Mouse (Mus musculus) kidney, postnatal 4 days (tissue): ENCODE measurements around the gene Plxna2.
A peak's percentile ranks its signal among the peaks of the same experiment; 100 is the strongest.

ENCODE experiments used
- DNase-seq, 2 experiments: peaks; one replicate each; pipeline ENCODE4 v3.0.0; 2021; ENCODE audit warnings: mixed read lengths in 2 of 2

Plxna2 gene

DNA sequence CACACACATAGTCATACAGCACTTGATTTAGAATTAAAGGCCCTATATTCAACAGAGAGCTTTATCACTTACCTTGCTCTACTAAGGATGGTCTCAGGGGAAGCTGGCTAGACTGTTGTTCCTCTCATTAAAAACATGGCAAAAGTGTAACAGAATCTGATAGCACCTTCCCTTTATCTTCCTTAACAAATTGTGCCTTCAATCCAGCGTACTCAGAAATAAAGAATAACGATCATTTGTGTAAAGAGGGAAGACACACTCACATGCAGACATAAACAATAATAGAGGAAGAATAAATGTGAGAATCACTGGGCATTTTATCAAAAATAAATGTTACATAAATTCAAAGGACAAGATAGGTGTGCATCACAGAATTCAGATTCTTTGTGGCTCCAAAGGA lies at the start of gene Plxna2:
Plxna2 (plus strand) TSS at position 301 of the 400 bp plus-strand sequence.
- DNase-seq = no peak

DNA sequence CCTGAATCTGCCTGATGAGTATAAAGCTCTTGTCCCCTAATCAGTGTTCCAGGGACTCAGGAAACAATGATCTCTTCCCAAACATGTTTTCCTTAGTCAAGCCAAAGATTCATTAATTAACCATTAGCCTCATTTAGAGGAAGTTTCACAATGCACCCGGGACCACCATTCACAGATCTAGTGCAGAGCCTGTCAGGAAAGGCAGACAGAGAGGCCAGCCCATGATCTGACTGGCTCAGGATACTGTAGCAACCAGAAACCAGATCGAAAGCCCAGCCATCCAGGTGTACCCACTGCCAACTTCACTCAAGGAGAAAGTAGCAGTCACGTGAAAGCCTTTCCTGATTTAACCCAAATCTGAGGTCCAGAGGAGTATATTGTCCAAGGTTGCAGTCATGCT lies 44.1 kb upstream of the Plxna2 start:
- no peak for DNase-seq

DNA sequence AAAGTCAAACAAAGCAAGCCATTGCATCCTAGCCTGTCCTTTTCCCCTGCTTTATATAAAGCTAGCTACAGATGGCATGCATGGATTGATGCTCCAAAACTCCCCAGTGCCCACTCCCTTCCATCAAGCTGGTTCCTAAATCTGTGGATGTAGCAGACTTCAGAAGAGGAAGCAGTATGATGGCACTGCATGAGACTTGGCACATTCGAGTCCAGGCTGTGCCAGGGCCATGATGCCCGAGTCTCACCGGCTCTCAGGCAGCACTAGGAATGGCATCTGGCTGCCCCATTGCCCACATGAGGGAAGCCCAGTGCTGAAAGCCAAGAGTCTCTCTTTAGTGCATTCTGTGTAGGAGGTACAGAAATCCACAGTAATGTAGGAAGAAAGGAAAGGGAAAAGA lies 39.7 kb upstream of the Plxna2 start:
- no peak for DNase-seq

DNA sequence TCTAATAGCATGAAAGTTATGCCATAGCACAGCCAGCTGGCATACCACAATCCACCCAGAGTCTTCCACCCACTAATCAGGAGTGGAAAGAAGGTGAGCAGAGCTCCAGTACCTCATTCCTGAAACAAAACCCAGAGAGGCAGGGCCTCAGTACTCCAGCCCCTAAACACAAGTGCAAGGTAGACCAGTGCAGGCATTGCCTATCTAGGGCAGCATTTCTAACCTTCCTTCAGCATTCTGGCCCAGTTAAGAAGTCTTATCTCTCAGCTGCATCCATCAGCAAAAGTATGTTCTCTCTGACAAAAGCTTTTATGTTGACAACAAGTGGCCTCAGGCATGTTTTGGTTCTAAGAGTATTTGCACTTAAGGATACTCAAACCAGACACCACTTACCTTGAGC lies 37.5 kb upstream of the Plxna2 start:
- DNase-seq = no peak

DNA sequence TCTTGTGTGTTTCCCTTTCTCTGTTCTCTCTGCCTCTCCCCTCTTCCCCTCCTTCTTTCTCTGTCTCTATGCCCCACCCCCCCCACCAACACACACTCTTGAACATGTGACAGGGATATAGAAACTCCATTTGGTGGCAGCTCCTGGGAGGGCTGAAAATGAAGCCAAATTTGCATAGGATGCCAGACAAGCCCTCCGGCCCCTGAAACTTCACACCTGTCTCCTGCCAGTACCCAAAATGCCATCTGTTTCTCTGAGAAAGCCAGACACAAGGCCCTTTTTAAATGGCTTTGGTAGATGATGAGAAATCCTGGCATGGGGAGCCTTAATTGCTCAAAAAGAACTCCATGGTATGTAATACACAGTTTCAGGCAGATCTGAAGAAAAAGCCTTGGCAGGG lies 31.3 kb upstream of the Plxna2 start:
- DNase-seq = no peak

DNA sequence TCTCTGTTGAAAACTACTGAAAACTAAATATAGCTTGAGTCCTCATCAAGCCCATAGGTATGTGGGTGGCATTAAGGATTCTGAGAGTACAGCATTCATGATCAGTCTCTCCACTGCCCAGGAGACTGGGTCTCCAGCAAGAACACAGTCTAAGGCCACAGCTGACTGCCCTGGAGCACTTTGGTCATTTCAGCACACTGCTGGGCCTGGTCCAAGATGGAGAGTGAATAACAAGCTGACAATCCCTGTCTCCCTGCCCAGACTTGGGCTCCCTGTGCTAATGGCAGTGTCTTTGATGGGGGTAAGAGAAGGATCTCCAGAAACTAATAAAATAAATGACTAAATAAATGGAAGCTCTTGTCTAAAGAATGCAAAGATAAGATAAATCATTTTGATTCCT lies 30.5 kb upstream of the Plxna2 start:
- peak; percentile 22 to 26 for DNase-seq

DNA sequence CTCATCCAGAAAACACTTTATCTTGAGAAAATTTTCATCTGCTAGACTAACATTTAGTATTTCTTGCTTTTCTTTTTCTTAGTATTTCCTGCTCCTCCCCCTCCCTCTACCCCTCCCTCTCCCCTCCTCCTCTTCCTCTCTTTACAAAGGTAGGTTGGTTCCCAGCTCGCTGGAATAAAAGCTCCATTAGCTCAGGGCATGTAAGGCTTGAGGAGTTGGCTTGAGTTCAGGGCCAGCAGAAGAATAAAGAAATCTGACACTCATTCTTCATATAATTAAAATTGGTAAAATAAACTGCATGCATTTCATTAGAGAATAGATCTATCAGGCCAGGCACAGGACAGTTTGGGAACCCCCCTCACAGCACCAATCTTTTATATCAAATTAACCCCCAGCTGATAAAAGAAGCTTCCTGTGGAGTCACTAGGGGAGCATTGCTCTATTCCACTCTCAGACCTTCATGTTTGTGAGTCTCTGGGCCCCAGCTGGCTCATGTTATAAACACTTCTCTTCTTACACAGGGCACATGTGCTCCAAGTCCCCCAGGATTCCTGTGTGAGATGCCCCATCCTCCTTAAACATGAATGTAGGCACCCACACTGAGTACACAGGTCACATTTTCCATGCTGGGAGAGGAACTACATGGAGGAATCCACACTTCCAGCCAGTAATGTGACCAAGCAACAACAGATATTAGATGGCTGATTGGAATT lies 29.9 kb upstream of the Plxna2 start:
- DNase-seq = no peak

DNA sequence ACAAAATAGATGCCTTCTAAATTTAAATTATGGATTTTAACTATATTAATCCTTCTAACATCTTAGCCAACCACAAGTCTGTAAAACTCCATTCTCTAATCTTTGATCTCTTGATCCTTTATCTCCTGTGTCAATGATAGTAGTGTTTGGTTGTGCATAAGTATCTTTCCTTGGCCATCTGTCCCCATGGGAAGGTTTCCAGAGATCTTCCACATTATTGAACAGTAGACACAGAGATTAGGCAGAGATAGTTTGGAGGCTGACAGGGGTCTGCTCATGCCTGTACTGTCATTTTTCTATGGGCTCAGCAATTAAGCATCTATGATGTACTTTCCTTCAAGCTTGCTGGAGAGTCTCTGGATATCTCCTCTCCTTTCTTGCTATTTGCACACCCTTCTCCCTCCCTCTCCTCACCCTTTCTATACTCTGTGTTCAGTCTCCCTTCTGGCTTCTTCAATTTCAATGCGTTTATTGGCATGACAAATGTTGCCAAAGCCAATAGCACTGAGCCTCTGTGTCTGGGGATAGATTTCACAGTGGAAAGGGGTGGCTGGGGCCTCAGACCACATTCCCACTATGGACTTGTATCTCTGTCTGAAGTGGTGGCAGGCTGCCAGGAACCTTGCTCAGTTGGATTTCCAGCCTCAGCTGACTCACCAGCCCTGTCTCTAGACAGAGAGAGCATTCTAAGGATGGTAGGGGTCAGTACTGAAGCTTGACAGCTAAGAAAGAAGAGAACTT lies 29.1 kb upstream of the Plxna2 start:
- peak; percentile 54 to 65 for DNase-seq

DNA sequence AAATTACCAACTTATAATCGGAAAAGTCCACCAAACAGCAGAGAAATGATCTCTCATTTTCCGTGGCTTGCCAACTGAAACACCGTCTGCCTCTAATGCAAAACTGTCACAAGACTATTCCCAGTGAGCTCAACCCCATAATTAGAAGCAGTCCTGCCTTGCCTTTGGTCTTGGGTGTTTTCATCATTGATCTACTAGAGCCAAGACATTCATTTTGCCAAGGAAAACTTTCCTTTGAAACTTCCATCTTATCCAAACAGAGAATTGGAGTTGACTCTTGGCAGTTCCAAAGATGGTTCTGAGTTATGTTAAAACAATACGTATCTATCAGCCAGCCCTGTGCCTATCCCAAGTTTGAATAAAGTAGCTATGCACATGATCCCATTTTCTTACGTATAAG lies 24.9 kb upstream of the Plxna2 start:
- DNase-seq = no peak

DNA sequence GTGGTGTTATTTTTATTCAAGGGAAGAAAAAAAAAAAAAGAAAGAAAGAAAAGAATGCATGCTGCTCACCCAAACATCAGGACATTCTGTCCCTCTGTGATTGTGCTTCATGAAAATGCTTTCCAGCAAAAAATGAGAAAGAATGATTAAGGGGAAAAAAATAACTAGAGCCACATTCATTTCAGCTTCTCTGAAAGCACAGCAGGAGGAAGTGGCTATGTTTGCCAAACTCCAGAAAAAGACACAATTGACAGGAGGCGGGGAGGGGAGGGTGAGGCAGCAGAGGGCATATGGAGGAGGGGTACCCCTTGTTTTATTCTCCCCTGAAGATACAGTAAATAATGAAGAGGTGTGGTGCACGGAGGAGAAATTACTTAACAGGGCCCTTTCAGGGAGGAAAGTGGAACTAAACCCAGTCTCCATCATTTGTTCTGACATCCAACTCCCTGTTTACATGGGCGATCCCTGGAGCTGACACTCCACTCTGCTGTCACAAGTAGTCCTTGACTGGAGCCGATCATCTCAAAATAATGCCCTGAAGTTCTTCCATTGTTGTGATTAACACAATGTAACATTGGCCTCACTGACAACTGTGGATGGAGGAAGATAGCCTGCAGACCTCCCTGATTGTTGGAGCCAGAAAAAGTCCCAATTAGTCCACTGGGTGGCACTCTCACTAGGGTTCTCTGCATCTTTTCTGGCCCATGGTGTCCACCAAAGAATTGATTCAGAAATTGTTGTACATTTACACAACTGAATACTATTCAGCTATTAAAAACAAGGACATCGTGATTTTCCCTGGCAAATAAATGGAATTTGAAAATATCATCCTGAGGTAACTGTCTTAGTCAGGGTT lies 10.4 kb upstream of the Plxna2 start:
- no peak for DNase-seq

DNA sequence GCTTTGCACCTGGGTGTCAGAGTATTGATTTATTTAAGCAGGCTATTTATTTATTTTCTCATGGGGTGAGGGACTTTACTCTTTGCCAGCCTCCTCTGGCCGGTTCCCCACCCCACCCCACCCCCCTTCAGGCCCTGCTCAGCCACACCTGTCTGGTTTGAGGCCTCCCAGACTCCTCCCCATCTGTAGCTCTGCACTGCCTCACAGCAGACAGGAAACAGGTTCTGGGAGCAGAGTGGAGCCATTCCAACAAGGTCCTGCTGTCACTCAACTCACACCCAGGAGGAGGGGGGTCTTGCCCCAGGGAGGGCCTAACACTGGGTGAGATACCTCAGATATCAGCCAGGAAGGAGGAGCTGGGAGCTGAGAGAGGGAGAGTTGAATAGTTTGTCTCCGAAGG lies 7.5 kb upstream of the Plxna2 start:
- DNase-seq = no peak

DNA sequence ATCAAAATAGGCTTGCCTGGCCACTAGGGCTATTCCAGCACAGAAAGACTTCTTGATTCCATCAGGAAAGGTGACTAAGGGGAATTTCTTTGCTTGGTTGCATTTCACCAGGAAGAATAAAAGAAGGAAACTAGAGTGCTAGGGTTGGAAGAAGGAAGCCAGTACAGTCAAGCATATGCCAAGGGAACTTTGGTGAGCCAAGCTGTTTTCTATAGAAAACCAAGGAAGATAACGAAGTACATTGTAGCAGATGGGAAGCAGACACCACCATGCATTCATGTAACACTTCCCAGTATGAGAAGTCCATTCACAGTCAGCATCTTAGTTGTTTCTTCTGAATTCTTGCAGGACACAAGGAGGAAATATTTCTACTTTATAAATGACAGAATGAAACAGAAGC lies 5.4 kb upstream of the Plxna2 start:
- no peak for DNase-seq

DNA sequence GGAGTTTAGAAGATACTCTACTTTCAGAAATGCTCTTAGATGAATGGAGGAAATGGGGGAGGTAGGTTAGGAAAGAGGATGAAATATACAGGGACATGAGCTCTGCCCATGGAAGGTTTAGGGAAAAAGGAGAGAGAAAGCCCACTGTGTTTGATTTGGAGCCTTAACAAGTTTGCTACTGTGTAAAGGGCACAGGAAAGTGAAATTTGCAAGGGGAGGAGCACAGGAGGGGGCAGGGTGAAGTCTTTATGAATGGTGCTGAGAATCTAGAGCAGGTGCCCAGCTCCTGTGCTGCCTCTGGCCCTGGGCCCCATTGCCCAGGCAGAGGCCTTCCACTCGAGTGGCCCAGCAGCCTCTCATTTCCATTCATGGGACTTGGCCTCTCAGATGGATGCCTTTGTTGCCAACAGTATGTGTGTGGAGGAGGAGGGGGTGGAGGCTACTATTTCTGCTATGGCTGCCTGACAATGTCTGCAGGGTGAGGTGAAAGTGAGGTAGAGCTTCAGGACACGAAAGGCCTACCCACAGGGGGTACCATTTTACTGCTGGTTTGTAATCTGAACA lies 4.7 kb upstream of the Plxna2 start:
- no peak for DNase-seq

DNA sequence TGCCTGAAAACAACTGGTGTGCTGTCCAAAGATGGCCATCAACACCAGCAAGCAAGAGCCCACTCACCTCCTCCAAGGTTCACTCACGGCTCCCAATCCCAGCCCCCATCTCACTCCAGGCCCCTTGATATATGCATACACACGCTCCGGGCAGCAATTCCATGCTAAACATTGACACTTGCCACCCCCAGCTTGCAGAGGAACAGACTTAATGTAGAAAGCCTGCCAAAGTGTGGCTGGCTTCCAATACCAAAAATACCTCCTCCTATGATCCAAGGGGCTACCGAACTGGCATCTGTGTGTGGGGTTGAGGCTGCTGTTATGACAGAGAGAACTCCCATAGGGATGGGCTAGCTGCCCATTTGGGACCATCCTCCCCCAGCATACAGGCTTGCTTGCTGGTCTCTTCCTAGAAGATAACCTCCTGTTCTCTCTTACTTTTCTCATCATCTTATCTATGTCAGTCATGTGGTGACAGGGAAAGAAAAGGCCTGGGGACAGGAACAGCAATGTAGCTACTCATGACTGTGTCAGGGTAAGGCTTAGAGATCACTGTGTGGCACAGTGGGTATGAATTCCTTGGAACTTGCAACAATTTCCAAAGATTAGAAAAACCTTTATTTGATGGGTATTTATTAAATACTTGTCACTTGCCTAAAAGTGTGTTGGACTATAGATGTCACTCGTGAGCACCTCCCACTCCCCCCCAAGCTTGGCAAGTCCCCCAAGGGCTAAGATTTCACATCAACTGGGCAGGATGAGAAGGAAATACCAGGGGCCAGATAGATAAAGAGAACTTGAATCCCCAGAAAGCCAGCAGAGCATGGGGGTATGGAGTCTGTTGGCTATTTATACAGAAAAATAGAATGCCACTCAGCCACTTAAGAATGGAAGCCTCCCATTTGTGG lies 3.8 kb upstream of the Plxna2 start:
- peak in 1 of 2 experiments; percentile 52 for DNase-seq

DNA sequence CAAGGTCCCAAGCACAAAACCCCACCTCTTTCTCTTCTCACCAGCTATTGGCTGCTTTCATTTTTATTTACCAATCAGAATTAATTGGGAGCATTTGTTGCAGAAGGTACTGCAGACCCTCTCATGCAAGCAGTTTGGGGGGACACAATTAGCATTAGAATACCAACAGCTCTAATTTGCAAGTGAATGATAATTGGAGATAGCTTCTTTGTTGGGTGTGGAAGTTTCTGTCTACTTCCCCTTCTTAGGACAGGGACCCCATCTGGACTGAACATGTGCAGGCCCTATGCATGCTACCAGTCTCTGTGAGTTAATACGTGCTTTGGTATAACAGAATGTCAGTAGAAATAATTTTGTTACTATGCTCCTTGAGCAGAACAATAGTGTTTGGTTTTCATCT lies 1.9 kb upstream of the Plxna2 start:
- DNase-seq = no peak

DNA sequence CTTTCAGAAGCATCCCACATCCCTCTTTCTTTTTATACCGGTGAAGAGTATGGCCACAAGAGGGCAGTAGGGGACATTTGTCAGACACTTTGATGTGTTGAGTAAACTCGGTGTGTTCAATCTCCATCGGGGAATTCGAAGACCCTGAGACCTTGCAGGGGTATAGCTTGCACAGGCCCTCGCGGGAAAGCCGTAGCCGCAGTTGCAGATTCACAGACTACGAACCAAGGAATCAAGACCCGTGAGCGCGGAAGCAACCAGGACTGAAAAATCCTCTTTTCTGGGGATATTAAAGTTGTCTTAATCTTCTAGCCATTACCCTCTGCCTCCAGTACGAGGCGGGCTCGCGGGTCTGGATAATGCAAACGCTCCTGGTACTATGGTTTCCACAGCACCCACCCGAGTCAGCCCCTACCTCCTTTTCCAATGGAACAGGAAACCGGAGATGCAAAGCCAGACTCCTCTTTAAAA lies 858 bp downstream of the Plxna2 start:
- peak; percentile 79 to 85 for DNase-seq

DNA sequence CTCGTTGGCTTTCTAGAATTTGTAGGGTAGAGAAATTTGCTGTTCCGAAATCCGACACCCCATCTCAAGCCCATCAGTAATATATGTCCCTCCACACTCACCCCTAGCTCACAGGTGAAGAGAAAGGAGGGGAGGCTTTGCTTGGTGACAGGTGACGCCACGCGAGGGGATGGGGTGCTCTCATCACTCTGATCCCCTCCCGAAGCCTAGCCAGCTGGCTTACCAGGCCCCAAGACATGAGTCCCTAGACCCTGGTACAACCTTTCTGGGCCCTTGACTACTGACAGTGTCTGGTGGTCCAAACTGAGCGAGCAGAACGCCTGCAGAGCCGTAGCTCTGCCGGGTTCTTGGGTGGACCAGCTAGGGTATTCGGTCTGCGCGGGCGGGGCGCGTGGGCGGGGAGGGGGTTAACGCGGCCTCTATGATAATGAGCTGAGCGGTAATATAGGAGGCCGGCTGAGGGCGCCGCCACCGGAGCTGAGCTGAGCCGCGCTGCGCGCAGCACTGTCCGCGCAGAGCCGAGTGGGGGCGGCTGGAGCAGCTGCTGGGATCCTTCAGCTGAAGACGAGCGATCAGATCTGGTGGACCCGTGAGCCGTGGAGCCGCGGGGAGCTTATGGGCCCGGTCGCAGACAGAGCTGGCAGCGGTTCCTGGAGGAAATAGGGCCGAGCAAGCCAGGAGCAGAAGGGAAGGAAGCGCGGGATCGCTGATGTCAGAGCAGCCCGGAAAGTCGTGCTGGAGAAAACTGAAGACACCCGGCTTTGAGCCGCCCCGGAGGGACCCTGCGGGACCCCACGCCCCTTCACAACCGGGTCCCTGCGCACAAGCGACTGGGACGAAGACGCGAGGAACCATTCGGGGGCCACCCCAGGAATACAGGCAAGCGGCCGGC lies 1.6 kb downstream of the Plxna2 start:
- DNase-seq = peak; percentile 90 to 94

DNA sequence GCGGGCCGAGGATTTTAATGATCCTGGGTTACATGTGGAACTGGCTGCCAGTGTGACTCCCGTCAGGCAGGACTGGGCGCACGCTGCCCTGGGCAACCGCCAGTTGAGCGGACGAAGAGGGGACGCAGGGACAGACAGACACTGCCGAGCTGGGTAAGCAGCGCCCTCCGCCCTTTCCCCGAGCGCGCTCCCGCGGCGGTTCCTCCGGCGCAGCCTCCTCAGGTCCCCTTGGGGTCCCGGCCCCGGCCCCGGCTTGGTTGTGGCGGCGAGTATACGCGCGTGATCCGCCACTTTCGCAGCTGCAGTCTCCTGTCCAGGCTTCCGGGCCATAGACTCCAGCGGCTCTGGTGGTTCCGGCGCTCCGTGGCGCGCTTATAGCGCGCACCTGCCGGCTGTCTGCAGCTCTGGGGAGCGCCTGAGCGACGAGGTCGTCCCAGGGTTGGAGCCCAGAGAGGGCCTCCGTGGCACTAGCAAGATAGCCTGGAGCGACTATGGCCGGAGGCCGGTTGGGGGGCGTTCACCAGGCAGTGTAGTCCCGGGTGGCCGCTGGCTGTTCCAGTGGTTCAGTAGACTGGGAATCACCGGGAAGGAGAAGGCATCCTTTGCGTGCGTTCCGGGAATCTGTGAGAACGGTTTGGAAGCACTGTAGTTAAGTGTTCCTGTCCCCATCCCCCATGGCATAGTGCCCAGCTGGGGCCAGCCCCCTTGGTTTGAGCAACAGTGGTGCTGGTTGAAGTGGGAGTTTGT lies 2.4 kb downstream of the Plxna2 start:
- DNase-seq = peak; percentile 67 to 78

DNA sequence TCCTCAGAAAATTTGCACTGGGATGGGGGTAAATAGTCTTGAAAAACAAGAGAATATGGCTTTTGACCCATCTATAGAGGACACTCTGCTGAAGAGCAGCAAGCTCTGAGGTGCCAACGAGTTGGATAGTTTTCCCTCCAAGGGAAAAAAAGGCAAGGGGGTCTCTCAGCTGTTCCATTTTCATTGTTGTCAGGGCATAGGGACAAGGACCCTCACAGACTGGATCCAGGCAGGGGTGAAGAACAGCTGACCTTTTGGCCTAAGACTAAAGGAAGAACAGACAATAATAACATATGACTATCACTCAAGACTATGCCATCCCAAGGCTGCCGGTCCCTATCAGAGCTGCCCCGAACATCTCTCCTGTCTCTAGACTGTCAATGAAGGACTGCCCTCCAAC lies 4.2 kb downstream of the Plxna2 start:
- DNase-seq = no peak

DNA sequence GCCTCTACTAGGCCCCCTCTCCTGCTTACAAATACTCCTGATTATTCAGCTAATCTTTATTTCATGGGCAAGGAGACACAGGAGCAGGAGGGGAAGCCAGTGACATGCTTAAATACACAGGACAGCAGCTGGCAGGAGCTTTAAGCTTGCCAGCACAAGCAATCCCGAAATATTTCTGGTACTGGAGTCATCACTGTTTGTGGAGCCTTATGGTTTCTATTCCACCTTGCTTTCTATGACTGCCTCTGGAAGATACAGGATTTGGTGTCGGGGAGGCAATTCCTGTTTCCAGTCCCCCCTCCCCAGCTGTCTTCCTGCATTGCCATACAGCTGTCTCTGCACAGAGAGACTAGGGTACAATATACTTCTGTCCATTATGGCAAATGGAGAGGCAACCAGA lies 4.7 kb downstream of the Plxna2 start:
- DNase-seq = no peak
